Mouse (Mus musculus) limb, embryonic 10.5 days (tissue): ENCODE data around the gene Eapp. TPM values are rescaled to one million over a fixed set of nuclear protein-coding genes. Genes with fewer than 3 reads are reported as not detected.
"Not testable (repeated sequence)": the region's sequence is repeated elsewhere in the genome, so short reads cannot be mapped to it uniquely, and the experiment has no call there.

ENCODE experiments used
- DNase-seq: peaks from one replicate; pipeline ENCODE4 v3.0.0-alpha.2; 2017; ENCODE audit warnings: low spot score
- H3K27ac ChIP-seq: fragments of 300-500 bp; sonication (generic); 2 replicates; pipeline ENCODE4 v1.5.1; 2016; ENCODE audit warnings: mild to moderate bottlenecking
- H3K27me3 ChIP-seq: fragments of 300-500 bp; sonication (generic); 2 replicates; pipeline ENCODE4 v1.6.1; 2016; ENCODE audit warnings: low read depth, mild to moderate bottlenecking; ENCODE audit not compliant: poor library complexity, severe bottlenecking
- H3K36me3 ChIP-seq: fragments of 300-500 bp; sonication (generic); 2 replicates; pipeline ENCODE4 v1.6.1; 2016; ENCODE audit warnings: mild to moderate bottlenecking, moderate library complexity
- H3K4me1 ChIP-seq: fragments of 300-500 bp; sonication (generic); 2 replicates; pipeline ENCODE4 v1.6.1; 2016
- H3K4me3 ChIP-seq: fragments of 300-500 bp; sonication (generic); 2 replicates; pipeline ENCODE4 v1.5.1; 2016; ENCODE audit warnings: mild to moderate bottlenecking, moderate library complexity
- H3K9me3 ChIP-seq: fragments of 300-500 bp; sonication (generic); replicated peaks from 2 replicates; pipeline ENCODE4 v1.6.1; 2016; ENCODE audit warnings: mild to moderate bottlenecking
- WGBS: fragments of 180-500 bp; shearing (Covaris S2); methylation state at CpG from one replicate; pipeline ENCODE4 v1.1.7; 2016; 5-methylcytosine and 5-hydroxymethylcytosine counted together
- polyA plus RNA-seq: library from polyadenylated mRNA; unstranded; fragments of >200 nt; fragmentation: Nextera tagmentation; extraction: Ambion mirVana; gene quantifications from 2 replicates; pipeline ENCODE4 v1.2.1, GENCODE M21; 2016

Gene Eapp
- polyA plus RNA-seq, result 62.7 and 69.8 TPM in 2 replicates

- DNase-seq, result peak; percentile 94
- Histone ChIP-seq H3K27me3 (no peaks in the 10 kb centered on the region), H3K4me3 (peak within 1 kb of the TSS; percentile 86), H3K9me3 (no peaks in the 10 kb centered on the region), H3K4me1 (0 out of 2 replicates have a peak, but pooled peaks cover 3% of the 10 kb centered on the region), H3K36me3 (peaks cover 18% of the 10 kb centered on the region), H3K27ac (peak within 1 kb of the TSS; percentile 95)
- WGBS, result under 1% methylated on average over 57 of the region's 57 CpGs
Measured at GRCm38 (mm10) chr12:54695511-54696241, at the start of gene Eapp. Gene Eapp (minus strand): TSS chr12:54695897.

DNA sequence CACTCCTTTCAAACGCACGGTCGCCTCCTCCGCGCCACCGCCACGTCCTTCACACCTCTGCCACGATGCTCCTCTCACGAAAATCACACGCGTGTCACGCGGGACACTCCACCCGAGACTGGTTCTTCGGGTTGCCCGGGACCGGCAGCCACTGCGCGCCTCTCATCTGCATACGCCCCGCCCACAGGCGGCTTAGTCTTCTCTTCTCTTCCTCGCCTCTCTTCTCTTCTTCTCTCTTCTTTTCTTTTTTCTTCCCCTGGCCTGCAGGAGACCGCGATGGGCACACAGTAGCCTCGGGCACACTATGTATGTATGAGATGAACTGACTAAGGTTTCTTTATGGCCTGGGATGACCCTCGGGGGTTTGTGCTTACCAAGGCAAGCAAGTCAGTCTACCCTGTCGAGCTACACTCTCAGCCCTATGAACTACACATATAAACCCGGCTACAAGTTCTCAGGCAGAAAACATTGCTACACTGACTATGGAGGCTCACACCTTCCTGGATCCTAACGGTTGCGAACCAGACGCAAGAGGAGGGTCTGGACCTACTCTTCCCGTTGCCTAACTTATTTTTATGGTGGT, 43.1 kb upstream of the Eapp start:
- not testable (repeated sequence) for H3K4me1 ChIP-seq, H3K27me3 ChIP-seq, H3K36me3 ChIP-seq, DNase-seq, H3K9me3 ChIP-seq
- WGBS, result 0% methylated on average over 13 of the region's 33 CpGs
- Histone ChIP-seq H3K4me3 (0 out of 2 replicates have a peak overlapping the region, but pooled peaks have one; percentile 25), H3K27ac (peak overlapping the region; percentile 73; the same call in 1 of the 2 replicates)

GRCm38 (mm10) chr12:54737891-54738660, 42.4 kb upstream of the Eapp start:
- H3K27me3 ChIP-seq, H3K27ac ChIP-seq, H3K4me1 ChIP-seq, DNase-seq, H3K9me3 ChIP-seq, H3K4me3 ChIP-seq, H3K36me3 ChIP-seq: not testable (repeated sequence)
- no CpG with 5 or more reads among the region's 21 CpGs for WGBS

- H3K27me3 ChIP-seq, H3K4me3 ChIP-seq, H3K4me1 ChIP-seq, DNase-seq, H3K9me3 ChIP-seq, H3K27ac ChIP-seq, H3K36me3 ChIP-seq: not testable (repeated sequence)
- 0% methylated on average over 10 of the region's 49 CpGs for WGBS
Measured at GRCm38 (mm10) chr12:54734307-54735131, 38.8 kb upstream of the Eapp start.

GRCm38 (mm10) chr12:54729140-54730059, 33.7 kb upstream of the Eapp start:
- not testable (repeated sequence) for H3K9me3 ChIP-seq, H3K4me3 ChIP-seq, DNase-seq, H3K27ac ChIP-seq, H3K27me3 ChIP-seq, H3K36me3 ChIP-seq, H3K4me1 ChIP-seq
- WGBS, result no CpG with 5 or more reads among the region's 56 CpGs

- not testable (repeated sequence) for H3K4me3 ChIP-seq, DNase-seq, H3K27ac ChIP-seq, H3K36me3 ChIP-seq, H3K9me3 ChIP-seq, H3K4me1 ChIP-seq, H3K27me3 ChIP-seq
- WGBS, result no CpG with 5 or more reads among the region's 56 CpGs
Measured at GRCm38 (mm10) chr12:54718871-54719786, 23.4 kb upstream of the Eapp start.

DNA sequence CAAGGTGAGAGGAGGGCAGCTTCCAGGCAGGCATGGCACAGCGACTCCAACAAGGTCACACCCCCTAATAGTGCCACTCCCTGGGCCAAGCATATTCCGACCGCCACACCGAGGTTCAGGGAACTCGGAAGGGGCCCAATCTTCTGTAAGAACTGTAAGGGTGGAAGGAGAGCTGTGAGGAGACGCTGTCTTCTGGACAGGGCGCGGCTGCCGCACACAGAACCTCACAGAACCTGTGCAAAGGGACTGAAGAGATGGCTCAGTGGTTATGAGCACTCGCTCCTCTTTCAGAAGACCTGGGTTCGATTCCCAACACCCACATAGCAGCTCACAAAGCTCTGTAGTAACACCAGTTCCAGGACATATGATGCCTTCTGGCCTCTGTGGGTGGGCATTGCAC, 21.8 kb upstream of the Eapp start:
- not testable (repeated sequence) for DNase-seq, H3K4me3 ChIP-seq, H3K27ac ChIP-seq, H3K9me3 ChIP-seq, H3K4me1 ChIP-seq, H3K36me3 ChIP-seq, H3K27me3 ChIP-seq
- 79% methylated on average over 6 of the region's 11 CpGs for WGBS

DNA sequence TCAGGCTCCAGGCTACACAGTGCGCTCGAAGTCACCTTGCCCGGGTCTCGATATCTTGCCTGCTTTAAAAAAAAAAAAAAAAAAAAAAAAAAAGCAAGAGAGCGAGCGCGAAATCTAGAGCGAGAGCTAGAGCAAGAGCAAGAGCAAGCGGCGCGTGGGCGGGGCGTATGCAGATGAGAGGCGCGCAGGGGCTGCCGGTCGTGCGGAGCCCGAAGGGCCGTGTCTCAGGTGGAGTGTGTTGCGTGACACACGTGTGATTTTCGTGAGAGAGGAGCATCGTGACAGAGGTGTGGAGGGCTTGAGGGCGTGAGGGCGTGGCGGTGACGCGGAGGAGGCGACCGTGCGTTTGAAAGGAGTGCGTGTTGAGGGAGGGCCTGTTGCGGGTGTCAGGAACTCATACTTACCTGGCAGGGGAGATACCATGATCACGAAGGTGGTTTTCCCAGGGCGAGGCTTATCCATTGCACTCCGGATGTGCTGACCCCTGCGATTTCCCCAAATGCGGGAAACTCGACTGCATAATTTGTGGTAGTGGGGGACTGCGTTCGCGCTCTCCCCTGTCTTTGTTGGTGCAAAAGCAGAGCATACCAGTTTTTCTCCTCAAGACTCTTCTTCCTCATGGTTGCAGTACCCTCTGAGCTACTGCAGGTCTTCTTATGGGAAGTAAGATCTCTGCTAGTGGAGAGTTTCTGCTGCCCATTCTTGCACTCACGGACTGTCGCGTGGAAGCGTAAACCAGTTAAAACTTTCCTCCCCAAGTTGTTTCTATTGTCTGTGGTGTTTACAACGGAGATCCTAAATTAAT, 18.3 kb upstream of the Eapp start:
- not testable (repeated sequence) for H3K27me3 ChIP-seq, H3K9me3 ChIP-seq, DNase-seq, H3K27ac ChIP-seq, H3K36me3 ChIP-seq, H3K4me1 ChIP-seq, H3K4me3 ChIP-seq
- 2% methylated on average over 9 of the region's 48 CpGs for WGBS

- WGBS, result 0% methylated on average over 3 of the region's 8 CpGs
- DNase-seq, H3K27me3 ChIP-seq, H3K27ac ChIP-seq, H3K4me1 ChIP-seq, H3K36me3 ChIP-seq, H3K4me3 ChIP-seq, H3K9me3 ChIP-seq: not testable (repeated sequence)
Measured at GRCm38 (mm10) chr12:54710494-54710879, 14.8 kb upstream of the Eapp start.

DNA sequence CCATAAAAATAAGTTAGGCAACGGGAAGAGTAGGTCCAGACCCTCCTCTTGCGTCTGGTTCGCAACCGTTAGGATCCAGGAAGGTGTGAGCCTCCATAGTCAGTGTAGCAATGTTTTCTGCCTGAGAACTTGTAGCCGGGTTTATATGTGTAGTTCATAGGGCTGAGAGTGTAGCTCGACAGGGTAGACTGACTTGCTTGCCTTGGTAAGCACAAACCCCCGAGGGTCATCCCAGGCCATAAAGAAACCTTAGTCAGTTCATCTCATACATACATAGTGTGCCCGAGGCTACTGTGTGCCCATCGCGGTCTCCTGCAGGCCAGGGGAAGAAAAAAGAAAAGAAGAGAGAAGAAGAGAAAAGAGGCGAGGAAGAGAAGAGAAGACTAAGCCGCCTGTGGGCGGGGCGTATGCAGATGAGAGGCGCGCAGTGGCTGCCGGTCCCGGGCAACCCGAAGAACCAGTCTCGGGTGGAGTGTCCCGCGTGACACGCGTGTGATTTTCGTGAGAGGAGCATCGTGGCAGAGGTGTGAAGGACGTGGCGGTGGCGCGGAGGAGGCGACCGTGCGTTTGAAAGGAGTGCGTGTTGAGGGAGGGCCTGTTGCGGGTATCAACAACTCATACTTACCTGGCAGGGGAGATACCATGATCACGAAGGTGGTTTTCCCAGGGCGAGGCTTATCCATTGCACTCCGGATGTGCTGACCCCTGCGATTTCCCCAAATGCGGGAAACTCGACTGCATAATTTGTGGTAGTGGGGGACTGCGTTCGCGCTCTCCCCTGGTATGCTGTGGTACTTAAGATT, 14.2 kb upstream of the Eapp start:
- not testable (repeated sequence) for H3K27me3 ChIP-seq, H3K9me3 ChIP-seq, H3K36me3 ChIP-seq, DNase-seq, H3K4me1 ChIP-seq, H3K27ac ChIP-seq
- WGBS, result 0% methylated on average over 13 of the region's 44 CpGs
- peak overlapping the region; percentile 28; the same call in 1 of the 2 replicates for H3K4me3 ChIP-seq
